Mouse (Mus musculus) forebrain, embryonic 10.5 days (tissue): ENCODE measurements around the gene Deaf1. TPM values are rescaled to one million over a fixed set of nuclear protein-coding genes. Genes with fewer than 3 reads are reported as not detected.

Experiments used
- DNase-seq: peaks from one replicate; pipeline ENCODE4 v3.0.0-alpha.2; 2017; ENCODE audit warnings: low spot score; ENCODE audit errors: extremely low spot score
- H3K27ac ChIP-seq: fragments of 300-500 bp; sonication (generic); 2 replicates; pipeline ENCODE4 v1.5.1; 2016; ENCODE audit warnings: mild to moderate bottlenecking
- H3K27me3 ChIP-seq: fragments of 300-500 bp; sonication (generic); 2 replicates; pipeline ENCODE4 v1.6.1; 2016; ENCODE audit warnings: mild to moderate bottlenecking; ENCODE audit not compliant: poor library complexity, severe bottlenecking
- H3K36me3 ChIP-seq: fragments of 300-500 bp; sonication (generic); replicated peaks from 2 replicates; pipeline ENCODE4 v1.6.1; 2016; ENCODE audit warnings: mild to moderate bottlenecking, moderate library complexity
- H3K4me1 ChIP-seq: fragments of 300-500 bp; sonication (generic); 2 replicates; pipeline ENCODE4 v1.6.1; 2016
- H3K4me3 ChIP-seq: fragments of 300-500 bp; sonication (generic); 2 replicates; pipeline ENCODE4 v1.5.1; 2016; ENCODE audit warnings: mild to moderate bottlenecking, moderate library complexity
- H3K9me3 ChIP-seq: fragments of 300-500 bp; sonication (generic); 2 replicates; pipeline ENCODE4 v1.6.1; 2016; ENCODE audit warnings: mild to moderate bottlenecking, moderate library complexity
- WGBS: fragments of 180-500 bp; shearing (Covaris S2); methylation state at CpG from one replicate; pipeline ENCODE4 v1.1.7; 2016; 5-methylcytosine and 5-hydroxymethylcytosine counted together
- polyA plus RNA-seq: library from polyadenylated mRNA; unstranded; fragments of >200 nt; fragmentation: Nextera tagmentation; extraction: Ambion mirVana; gene quantifications from 2 replicates; pipeline ENCODE4 v1.2.1, GENCODE M21; 2016

The Deaf1 gene
- polyA plus RNA-seq, 1 experiment from 2014 or later: 59.2 TPM

DNA sequence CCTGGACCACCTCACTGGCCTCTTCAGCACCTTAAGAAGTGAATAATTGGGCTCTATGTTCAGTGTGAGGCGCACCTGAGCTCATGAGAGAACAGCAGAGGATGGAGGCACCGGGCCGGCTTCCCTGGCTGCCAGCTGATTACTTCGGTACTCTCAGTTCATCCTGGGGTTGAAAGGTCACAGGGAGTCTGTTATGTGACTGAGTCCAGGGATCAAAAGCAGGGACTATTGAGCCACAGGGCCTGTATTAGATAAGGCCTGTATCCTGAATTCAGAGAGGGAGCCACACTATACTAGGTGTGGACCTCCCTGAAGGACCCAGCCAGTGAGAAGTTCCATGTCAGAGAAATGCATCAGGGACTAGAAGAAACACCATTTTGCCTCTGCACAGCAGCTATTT, 23.0 kb downstream of the Deaf1 start:
- H3K4me1 ChIP-seq: no peaks in the 10 kb centered on the region
- peaks cover 100% of the 10 kb centered on the region for H3K36me3 ChIP-seq
- H3K4me3 ChIP-seq: no peak overlapping the region
- no peak overlapping the region for H3K27ac ChIP-seq
- H3K9me3 ChIP-seq: no peaks in the 10 kb centered on the region
- no peaks in the 10 kb centered on the region for H3K27me3 ChIP-seq
- no peak for DNase-seq
- 89% methylated on average over 4 of the region's 4 CpGs for WGBS

DNA sequence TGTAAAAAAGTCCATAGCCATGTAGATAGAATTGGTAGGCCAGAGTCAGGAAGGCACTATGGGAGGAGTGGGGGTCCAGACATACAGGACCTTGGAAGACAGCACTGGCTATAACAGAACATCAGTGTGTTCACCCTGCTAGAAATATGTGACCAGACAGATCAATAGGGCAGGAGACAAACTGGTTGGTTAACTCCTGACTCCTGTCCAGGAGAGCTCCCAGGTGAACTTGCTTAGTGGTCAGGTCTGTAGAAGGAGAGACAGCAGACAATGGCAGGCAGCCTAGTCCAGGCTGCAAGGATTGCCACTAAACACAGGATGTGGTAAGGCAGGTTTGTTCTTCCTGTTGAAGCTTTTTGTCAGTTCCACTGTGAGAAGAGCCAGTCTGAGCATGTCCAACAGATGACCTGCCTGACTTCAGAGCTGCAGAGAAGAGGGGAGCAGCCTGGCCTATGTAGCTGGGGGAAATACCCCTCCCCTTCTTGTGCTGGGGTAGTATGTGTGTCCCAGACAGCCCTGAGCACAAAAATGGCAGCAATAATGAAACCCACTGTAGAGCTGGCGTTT, 24.7 kb downstream of the Deaf1 start:
- no peak overlapping the region for H3K4me3 ChIP-seq
- 80% methylated on average over 1 of the region's 1 CpGs for WGBS
- no peak overlapping the region for H3K27ac ChIP-seq
- no peaks in the 10 kb centered on the region for H3K4me1 ChIP-seq
- no peaks in the 10 kb centered on the region for H3K27me3 ChIP-seq
- DNase-seq: no peak
- H3K36me3 ChIP-seq: peaks cover 97% of the 10 kb centered on the region
- no peaks in the 10 kb centered on the region for H3K9me3 ChIP-seq

DNA sequence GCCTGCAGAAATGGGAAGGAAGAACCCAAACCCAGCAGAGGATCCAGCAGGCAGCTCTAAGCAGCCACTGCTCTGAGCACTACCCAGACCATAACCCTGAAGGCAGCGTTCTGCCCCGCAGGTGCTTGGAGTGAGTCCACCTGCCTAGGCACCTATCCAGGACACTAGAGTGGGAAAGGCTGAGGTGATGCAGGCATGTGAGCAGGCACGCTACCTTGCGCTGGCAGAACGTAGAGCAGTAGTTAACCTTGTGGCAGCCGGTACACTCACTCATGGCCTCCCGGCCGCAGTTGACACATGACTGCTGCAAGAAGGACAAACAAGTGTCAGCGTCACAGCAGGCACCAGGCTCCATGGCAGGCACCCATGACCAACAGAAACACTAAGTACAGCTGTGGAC, 26.1 kb downstream of the Deaf1 start:
- no peak overlapping the region for H3K4me3 ChIP-seq
- H3K36me3 ChIP-seq: peaks cover 97% of the 10 kb centered on the region

DNA sequence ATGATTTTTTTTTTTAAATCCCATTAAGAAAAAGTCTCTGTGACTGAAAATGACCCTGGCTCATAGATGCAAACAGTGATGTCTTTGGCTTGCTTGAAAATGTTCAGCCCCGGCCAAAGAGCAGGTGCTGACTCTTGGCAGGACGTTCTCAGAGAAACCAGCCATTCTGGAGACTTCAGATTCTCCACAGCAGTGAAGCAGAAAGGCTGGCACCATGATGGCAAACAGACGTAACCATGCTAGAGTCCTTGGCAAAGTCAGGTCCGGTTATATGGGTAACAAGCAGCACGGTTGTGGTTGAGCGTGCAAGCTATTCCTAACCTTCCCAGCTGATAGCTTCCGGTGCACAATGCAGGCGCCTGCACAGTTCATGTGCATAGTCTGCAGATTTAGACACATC, 28.3 kb downstream of the Deaf1 start:
- H3K4me3 ChIP-seq: no peak overlapping the region
- peaks cover 7% of the 10 kb centered on the region for H3K4me1 ChIP-seq
- peaks cover 29% of the 10 kb centered on the region for H3K27me3 ChIP-seq
- H3K27ac ChIP-seq: no peak overlapping the region
- DNase-seq: no peak
- whole genome bisulfite sequencing: 93% methylated on average over 8 of the region's 8 CpGs
- H3K36me3 ChIP-seq: peaks cover 78% of the 10 kb centered on the region
- H3K9me3 ChIP-seq: no peaks in the 10 kb centered on the region

More for the DNA sequence above, 26.1 kb downstream of the Deaf1 start:
- Histone ChIP-seq H3K27me3 (peaks cover 7% of the 10 kb centered on the region), H3K4me1 (no peaks in the 10 kb centered on the region), H3K9me3 (no peaks in the 10 kb centered on the region), H3K27ac (no peak overlapping the region)
- no peak for DNase-seq
- 96% methylated on average over 9 of the region's 9 CpGs for WGBS

DNA sequence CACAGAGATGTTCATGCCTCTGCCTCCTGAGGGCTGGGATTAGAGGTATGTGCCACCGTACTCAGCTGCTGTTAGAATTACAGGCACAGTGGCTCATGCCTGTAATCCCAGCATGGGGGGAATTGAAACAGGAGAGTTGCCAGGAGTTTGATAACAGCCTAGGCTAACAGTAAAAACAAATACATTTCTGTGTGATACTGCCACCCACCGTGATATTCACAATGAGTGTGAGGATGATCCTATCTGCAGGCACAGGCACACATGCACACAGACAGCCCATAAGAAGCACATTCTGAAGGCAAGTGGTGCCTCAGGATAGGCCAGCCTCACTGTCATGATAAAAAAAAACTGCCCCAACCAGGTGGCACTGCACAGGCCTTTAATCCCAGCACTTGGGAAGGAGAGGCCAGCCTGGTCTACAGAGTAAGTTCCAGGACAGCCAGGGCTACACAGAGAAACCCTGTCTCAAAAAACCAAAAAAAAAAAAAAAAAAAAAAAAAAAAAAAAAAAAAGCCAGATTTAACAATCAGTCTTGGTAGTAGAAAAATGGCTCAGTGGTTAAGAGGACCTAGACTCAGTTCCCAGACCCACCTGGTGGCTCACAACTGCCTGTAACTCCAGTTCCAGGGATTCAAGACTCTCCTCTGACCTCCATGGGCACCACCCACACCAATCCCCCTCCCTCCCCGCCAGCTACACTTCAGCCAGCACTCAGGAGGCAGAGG, 29.4 kb downstream of the Deaf1 start:
- WGBS: 89% methylated on average over 3 of the region's 3 CpGs
- Histone ChIP-seq H3K27me3 (peaks cover 40% of the 10 kb centered on the region), H3K27ac (no peak overlapping the region), H3K9me3 (no peaks in the 10 kb centered on the region), H3K4me3 (no peak overlapping the region), H3K36me3 (peaks cover 67% of the 10 kb centered on the region), H3K4me1 (peaks cover 15% of the 10 kb centered on the region)
- no peak for DNase-seq

DNA sequence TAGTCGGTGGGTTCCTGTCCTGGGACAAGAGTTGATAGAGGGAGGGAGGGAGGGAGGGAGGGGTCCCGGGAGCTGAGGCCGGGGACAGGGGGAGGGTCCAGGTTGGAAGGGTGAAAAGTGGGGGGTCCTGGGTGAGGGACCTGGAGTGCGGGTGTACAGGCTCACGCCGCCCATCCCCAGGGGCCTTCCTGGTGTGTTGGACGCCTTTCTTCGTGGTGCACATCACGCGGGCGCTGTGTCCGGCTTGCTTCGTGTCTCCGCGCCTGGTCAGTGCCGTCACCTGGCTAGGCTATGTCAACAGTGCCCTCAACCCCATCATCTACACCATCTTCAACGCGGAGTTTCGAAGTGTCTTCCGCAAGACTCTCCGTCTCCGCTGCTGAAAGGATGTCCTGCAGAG, 33.0 kb downstream of the Deaf1 start:
- peaks cover 76% of the 10 kb centered on the region for H3K27me3 ChIP-seq
- H3K4me3 ChIP-seq: peak overlapping the region; percentile 48
- H3K9me3 ChIP-seq: no peaks in the 10 kb centered on the region
- H3K36me3 ChIP-seq: peaks cover 31% of the 10 kb centered on the region
- WGBS: 5% methylated on average over 22 of the region's 22 CpGs
- peak; percentile 27 for DNase-seq
- H3K4me1 ChIP-seq: peaks cover 34% of the 10 kb centered on the region
- H3K27ac ChIP-seq: peak overlapping the region; percentile 6; the same call in 1 of the 2 replicates

DNA sequence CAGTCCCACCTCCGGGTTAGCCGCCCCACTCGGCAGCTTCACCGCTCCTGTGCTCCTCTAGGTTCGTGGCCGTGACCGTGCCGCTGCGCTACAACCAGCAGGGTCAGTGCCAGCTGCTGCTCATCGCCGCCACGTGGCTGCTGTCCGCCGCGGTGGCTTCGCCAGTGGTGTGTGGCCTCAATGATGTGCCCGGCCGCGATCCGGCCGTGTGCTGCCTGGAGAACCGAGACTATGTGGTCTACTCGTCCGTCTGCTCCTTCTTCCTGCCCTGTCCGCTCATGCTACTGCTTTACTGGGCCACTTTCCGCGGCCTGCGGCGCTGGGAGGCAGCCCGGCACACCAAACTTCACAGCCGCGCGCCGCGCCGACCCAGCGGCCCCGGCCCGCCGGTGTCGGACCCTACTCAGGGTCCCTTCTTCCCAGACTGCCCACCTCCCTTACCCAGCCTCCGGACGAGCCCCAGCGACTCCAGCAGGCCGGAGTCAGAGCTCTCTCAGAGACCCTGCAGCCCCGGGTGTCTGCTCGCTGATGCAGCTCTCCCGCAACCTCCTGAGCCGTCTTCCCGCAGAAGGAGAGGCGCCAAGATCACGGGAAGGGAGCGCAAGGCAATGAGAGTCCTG, 33.5 kb downstream of the Deaf1 start:
- Histone ChIP-seq H3K27ac (peak overlapping the region; percentile 6; the same call in 1 of the 2 replicates), H3K4me3 (peak overlapping the region; percentile 48)
- WGBS: under 1% methylated on average over 53 of the region's 53 CpGs

DNA sequence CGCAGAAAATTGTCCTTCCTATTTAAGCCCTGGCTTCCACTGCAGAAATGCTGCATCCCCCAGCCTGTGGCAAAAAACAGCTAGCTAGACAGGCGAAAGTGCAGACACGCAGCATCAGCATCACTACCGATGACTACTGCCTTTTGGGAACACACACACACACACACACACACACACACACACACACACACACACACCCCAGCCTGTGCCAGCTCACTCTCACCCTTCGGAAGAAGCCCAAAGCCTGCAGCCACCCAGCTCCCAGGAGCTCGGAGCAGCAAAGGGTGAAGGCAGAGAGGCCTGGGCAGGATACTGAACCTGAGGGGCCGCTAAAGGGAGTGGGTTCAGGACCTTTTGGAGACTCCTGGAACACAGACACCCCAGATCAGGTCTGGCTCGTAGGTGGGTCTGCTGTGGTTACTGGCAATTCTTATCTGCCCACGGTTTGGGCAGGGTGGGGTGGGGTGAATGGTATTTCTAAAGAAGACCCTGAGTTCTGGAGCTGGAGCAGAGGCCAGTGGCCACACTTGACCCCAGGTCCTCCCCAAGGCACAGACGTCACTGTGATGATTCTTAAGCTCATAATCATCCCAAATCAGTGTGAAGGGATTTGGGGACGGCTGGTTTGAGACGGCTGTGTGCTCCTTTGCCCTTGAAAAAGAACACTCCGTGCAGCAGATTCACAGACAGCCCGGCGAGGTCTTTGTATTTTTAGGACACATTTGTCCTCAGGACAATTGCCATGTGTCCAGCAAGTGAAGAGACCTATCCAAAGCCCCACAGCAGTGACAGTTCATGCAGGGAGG, 34.7 kb downstream of the Deaf1 start:
- 29% methylated on average over 15 of the region's 15 CpGs for WGBS

More for the DNA sequence above, 33.5 kb downstream of the Deaf1 start:
- Histone ChIP-seq H3K36me3 (peaks cover 26% of the 10 kb centered on the region), H3K27me3 (peaks cover 78% of the 10 kb centered on the region), H3K9me3 (no peaks in the 10 kb centered on the region), H3K4me1 (peaks cover 34% of the 10 kb centered on the region)
- peak; percentile 59 for DNase-seq

DNA sequence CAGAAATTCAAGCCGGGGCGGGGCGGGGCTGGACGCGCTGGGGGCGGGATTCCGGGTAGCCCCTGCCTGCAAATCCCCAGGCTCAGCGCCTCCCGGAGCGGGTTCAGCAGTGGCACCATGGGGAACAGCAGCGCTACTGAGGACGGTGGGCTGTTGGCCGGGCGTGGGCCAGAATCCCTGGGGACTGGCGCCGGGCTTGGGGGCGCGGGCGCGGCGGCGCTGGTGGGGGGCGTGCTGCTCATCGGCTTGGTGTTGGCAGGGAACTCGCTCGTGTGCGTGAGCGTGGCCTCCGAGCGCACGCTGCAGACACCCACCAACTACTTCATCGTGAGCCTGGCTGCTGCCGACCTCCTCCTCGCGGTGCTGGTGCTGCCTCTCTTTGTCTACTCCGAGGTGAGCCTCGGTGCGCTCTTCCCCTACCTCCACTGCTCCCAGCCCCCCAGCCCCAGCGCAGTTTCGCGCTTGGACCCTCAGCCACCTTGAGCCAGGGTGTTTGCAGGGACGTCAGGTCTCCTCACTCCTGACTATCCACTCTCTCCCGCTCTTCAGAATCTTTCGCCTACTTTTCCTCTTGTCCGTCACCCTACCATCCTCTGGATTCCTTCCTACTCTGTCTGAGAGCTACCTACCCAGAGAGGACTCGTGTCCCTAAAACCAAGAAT, 35.4 kb downstream of the Deaf1 start, which contains the start of gene Drd4:
Gene Drd4 (plus strand): TSS at position 86 of the 662 bp plus-strand sequence.
- H3K4me3 ChIP-seq: peak within 1 kb of the TSS; percentile 57
- peaks cover 9% of the 10 kb centered on the region for H3K36me3 ChIP-seq
- H3K4me1 ChIP-seq: peaks cover 34% of the 10 kb centered on the region
- WGBS: under 1% methylated on average over 46 of the region's 46 CpGs
- no peaks in the 10 kb centered on the region for H3K9me3 ChIP-seq
- H3K27ac ChIP-seq: peak within 1 kb of the TSS; percentile 72
- H3K27me3 ChIP-seq: peaks cover 83% of the 10 kb centered on the region
- peak; percentile 62 for DNase-seq

More for the DNA sequence above, 34.7 kb downstream of the Deaf1 start:
- Histone ChIP-seq H3K27ac (no peak overlapping the region), H3K9me3 (no peaks in the 10 kb centered on the region), H3K36me3 (peaks cover 17% of the 10 kb centered on the region), H3K4me3 (peak overlapping the region; percentile 57), H3K4me1 (peaks cover 34% of the 10 kb centered on the region), H3K27me3 (peaks cover 83% of the 10 kb centered on the region)
- DNase-seq: peak; percentile 38

DNA sequence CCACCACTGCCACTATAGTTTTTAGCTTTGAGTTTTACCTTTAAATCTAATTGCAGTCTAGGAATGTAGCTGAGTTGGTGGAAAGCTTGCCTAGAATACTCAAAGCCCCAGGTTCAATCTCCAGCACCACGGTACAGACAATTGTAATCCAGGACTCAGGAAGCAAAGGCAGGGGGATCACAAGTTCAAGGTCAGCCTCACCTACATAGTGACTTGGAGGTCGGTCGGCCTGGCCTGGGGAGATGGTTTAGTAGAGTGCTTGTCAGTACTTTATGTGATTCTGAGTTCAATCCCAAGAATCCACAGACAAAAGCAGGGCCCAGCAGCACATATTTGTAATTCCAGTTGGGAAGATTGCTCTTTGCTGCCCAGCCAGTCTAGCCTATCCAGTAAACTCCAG, 39.4 kb downstream of the Deaf1 start:
- Histone ChIP-seq H3K4me1 (peaks cover 18% of the 10 kb centered on the region), H3K27ac (no peak overlapping the region), H3K36me3 (no peaks in the 10 kb centered on the region), H3K4me3 (no peak overlapping the region), H3K9me3 (no peaks in the 10 kb centered on the region), H3K27me3 (peaks cover 43% of the 10 kb centered on the region)
- DNase-seq: no peak
- whole genome bisulfite sequencing: 86% methylated on average over 3 of the region's 3 CpGs

DNA sequence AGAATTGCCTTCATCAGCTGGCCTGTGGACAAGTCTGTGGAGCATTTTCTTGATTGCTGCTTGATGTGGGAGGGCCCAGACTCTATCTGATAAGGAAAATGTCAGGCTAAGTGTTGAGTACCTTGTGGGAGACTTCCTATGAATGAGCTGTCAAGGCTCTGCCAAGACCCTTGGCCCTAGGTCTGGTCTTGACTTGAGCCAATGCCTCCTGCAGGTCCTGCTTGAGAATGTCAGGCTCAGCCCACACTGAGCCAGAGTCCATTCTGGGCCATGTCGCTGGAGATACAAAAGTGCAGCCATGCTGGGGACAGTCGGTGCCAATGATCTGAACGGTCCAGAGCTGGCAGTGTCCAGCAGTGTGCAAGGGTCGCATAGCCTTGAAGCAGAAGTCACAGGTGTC, 44.7 kb downstream of the Deaf1 start:
- H3K9me3 ChIP-seq: no peaks in the 10 kb centered on the region

DNA sequence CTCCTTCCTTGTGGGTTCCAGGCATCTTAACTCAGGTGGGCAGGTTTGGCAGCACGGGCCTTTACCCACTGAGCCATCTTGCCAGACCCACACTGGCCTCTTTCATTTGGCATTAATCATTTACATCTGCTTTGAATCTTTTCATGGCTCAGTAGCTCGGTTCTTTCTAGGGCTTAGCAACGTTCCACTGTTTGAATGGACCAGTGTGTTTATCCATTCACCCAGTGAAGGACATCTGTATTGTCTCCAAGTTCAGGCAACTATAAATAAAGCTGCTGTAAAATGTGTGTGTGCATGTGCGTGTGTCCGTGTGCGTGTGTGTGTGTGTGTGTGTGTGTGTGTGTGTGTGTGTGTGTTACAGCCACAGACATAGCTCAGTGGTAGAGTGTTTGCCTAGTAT, 46.0 kb downstream of the Deaf1 start:
- Histone ChIP-seq H3K4me3 (no peak overlapping the region), H3K4me1 (peaks cover 33% of the 10 kb centered on the region), H3K9me3 (no peaks in the 10 kb centered on the region), H3K27me3 (peaks cover 44% of the 10 kb centered on the region), H3K27ac (no peak overlapping the region), H3K36me3 (no peaks in the 10 kb centered on the region)
- DNase-seq: no peak
- 67% methylated on average over 6 of the region's 6 CpGs for WGBS

More for the DNA sequence above, 44.7 kb downstream of the Deaf1 start:
- 83% methylated on average over 4 of the region's 4 CpGs for WGBS
- Histone ChIP-seq H3K4me1 (peaks cover 25% of the 10 kb centered on the region), H3K4me3 (no peak overlapping the region), H3K36me3 (no peaks in the 10 kb centered on the region), H3K27ac (no peak overlapping the region), H3K27me3 (peaks cover 31% of the 10 kb centered on the region)
- DNase-seq: no peak
